Mouse (Mus musculus): ENCODE data around the gene Smim4. TPM values are rescaled to one million over a fixed set of nuclear protein-coding genes. Genes with fewer than 3 reads are reported as not detected.

The Smim4 gene
- 44.1 and 80.0 TPM in 2 replicates for polyA plus RNA-seq (2012; rRNA removed; ENCODE audit: low replicate concordance)

DNA sequence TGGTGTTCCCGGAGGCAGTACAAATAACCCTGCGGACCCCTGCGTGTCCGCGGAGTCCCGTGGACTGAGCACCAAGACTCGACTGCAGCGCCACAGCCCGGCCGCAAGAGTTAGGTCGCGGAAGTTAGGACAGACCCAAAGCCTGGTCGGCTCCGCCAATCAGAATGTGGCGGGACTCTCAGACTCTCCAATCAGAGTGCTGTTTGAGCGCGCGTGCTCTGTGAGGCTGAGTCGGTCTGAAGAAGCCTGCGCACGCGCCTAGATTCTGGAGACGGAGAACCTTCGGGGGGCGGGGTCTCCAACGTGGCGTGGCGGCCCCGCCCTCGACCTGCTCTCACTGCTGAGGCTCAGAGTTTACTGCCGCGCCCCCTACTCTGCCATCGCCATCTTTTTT lies at the start of gene Smim4:
TSS of gene Smim4 (minus strand) at position 131 of the 394 bp plus-strand sequence.

DNA sequence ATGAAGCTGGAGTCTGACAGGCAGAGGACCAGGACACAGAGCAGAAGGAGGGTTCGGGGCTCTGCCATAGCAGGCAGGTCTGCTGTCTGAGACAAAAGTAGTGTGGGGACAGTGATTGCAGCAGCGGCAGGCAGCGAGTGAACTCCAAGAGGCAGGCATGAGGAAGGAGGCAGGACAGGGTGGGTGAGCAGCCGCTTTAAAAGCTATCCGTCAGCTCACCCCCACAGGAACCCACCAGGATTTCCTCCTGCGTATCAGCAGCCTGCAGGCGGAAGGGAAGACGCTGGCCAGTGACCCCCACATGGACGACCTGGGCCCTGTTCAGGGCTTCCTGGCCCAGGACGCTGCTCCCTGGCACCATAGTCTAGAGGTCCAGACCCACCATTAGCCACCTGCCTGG lies 39.7 kb upstream of the Smim4 start, which contains the start of gene Stab1:
TSS of gene Stab1 (minus strand) at position 217 of the 400 bp plus-strand sequence.

GRCm38 (mm10) chr14:31130236-31131220 lies 1.8 kb upstream of the Smim4 start, which contains the start of gene Nt5dc2:
Gene Nt5dc2 (plus strand): TSS chr14:31131053.

Other genes with a start within 250 kb of the Smim4 start
- 11.0 and 19.2 TPM in 2 replicates for gene Mustn1, start 249.8 kb downstream of the Smim4 start, polyA plus RNA-seq (2012; rRNA removed; ENCODE audit: low replicate concordance)
- 0.05 and 1.2 TPM in 2 replicates for gene Itih4, start 242.5 kb downstream of the Smim4 start, polyA plus RNA-seq (2012; rRNA removed; ENCODE audit: low replicate concordance)
- gene Itih3, start 205.2 kb downstream of the Smim4 start, polyA plus RNA-seq (2012; rRNA removed; ENCODE audit: low replicate concordance): 0.18 and 0.63 TPM in 2 replicates
- 0.06 TPM in 1 of 2 replicates, not detected in the other for gene Itih1, start 185.7 kb downstream of the Smim4 start, polyA plus RNA-seq (2012; rRNA removed; ENCODE audit: low replicate concordance)
- 0.97 and 1.9 TPM in 2 replicates for gene Nek4, start 177.6 kb downstream of the Smim4 start, polyA plus RNA-seq (2012; rRNA removed; ENCODE audit: low replicate concordance)
- gene Glt8d1, start 127.6 kb downstream of the Smim4 start, polyA plus RNA-seq (2012; rRNA removed; ENCODE audit: low replicate concordance): 3.1 and 3.6 TPM in 2 replicates
- gene Spcs1, start 127.3 kb downstream of the Smim4 start, polyA plus RNA-seq (2012; rRNA removed; ENCODE audit: low replicate concordance): 44.8 and 72.3 TPM in 2 replicates
- gene Pbrm1, start 109.8 kb downstream of the Smim4 start, polyA plus RNA-seq (2012; rRNA removed; ENCODE audit: low replicate concordance): 3.9 and 4.9 TPM in 2 replicates
- gene Gnl3, start 109.8 kb downstream of the Smim4 start, polyA plus RNA-seq (2012; rRNA removed; ENCODE audit: low replicate concordance): 4.8 and 6.8 TPM in 2 replicates
- gene Nt5dc2, start 2.1 kb upstream of the Smim4 start, polyA plus RNA-seq (2012; rRNA removed; ENCODE audit: low replicate concordance): 9.2 and 16.3 TPM in 2 replicates
- gene Stab1, start 39.7 kb upstream of the Smim4 start, polyA plus RNA-seq (2012; rRNA removed; ENCODE audit: low replicate concordance): 34.2 and 62.3 TPM in 2 replicates
- gene Tnnc1, start 79.4 kb upstream of the Smim4 start, polyA plus RNA-seq (2012; rRNA removed; ENCODE audit: low replicate concordance): not detected in 2 replicates
- gene Nisch, start 88.0 kb upstream of the Smim4 start, polyA plus RNA-seq (2012; rRNA removed; ENCODE audit: low replicate concordance): 127 and 135 TPM in 2 replicates
- gene Sema3g, start 88.9 kb upstream of the Smim4 start, polyA plus RNA-seq (2012; rRNA removed; ENCODE audit: low replicate concordance): 1.5 and 3.3 TPM in 2 replicates
- 3.1 and 3.5 TPM in 2 replicates for gene Phf7, start 122.4 kb upstream of the Smim4 start, polyA plus RNA-seq (2012; rRNA removed; ENCODE audit: low replicate concordance)
- 25.9 and 28.7 TPM in 2 replicates for gene Bap1, start 122.5 kb upstream of the Smim4 start, polyA plus RNA-seq (2012; rRNA removed; ENCODE audit: low replicate concordance)
- gene Dnah1, start 194.9 kb upstream of the Smim4 start, polyA plus RNA-seq (2012; rRNA removed; ENCODE audit: low replicate concordance): 0.01 and 0.08 TPM in 2 replicates
- gene Capn7, start 207.7 kb upstream of the Smim4 start, polyA plus RNA-seq (2012; rRNA removed; ENCODE audit: low replicate concordance): 4.6 and 5.8 TPM in 2 replicates

All from duodenum, adult 2 months (tissue).